Mouse (Mus musculus): ENCODE measurements around the gene Dhx58.

Dhx58 gene

DNA sequence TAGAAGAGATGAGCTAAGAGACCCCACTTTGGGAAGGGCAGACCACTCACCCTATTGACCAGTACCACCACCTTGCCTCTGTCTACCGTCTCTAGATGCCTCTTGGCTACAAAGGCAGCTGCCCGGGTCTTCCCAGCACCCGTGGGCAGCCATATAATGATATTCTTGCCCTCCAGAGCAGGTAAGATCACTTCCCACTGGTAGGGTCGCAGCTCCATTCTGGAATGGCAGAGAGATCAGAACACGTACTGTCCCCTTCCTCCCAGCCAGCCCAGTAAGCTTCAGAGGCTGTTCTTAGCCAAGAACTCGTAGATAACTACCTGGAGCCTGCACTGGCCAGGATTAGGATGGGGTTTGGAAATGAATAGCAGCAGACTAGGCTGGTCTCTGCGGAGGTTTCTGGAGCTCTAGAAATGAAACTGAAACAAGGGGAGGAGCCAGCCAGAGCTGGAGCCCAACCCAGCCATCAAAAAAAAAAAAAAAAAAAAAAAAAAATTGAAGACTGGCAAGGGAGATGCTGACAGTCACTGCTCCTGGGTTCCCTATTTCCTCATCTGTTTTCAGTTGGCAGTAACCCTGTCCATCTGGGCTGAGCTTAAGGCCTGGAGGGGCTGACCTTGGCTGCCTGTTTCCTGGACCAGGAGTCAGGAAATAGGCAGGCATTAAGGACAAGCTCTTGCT, at the start of gene Dhx58:
TSS of gene Dhx58 (minus strand) at position 421 of the 681 bp plus-strand sequence.
- DNase-seq: peak; percentile 40 to 41

DNA sequence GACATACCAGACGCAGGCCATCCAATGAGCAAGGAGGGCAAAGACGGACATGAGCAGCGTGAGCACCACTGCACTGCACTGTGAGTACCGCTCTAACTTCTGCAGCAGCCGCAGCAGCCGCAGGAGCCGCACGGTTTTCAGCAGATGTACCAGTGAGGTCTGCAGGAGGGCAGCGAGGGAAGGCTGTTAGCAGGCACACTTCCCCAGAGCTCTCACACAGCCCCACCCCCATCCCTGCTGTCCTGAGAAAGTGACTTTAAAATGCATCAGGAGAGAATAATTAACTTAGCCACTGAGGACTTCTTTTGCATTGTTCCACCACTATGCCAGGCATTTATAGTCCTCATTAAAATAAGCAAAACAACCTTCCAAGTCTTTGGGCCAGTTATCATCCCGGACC, 48.2 kb upstream of the Dhx58 start:
- no peak for DNase-seq

DNA sequence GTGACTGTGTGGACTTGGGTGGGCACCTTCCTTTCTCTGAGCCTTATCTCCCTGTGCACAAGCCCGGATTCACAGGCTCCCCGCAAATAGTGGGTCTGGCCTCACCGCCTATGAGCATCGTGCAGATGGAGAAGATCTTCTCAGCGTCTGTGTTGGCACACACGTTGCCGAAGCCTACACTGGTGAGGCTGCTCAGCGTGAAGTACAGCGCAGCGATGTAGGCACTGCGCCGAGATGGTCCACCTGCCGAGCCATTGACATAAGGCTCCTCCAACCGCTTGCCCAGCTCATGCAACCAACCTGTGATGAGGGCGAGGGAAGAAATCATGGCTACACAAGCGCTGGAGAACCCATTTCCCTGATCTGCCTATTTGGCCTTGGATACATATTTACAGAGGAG, 46.1 kb upstream of the Dhx58 start:
- DNase-seq: no peak

GRCm38 (mm10) chr11:100749469-100749868, 45.4 kb upstream of the Dhx58 start:
- no peak for DNase-seq

GRCm38 (mm10) chr11:100748620-100749019, 44.5 kb upstream of the Dhx58 start:
- DNase-seq: no peak

GRCm38 (mm10) chr11:100747114-100747513, 43.0 kb upstream of the Dhx58 start:
- DNase-seq: no peak

DNA sequence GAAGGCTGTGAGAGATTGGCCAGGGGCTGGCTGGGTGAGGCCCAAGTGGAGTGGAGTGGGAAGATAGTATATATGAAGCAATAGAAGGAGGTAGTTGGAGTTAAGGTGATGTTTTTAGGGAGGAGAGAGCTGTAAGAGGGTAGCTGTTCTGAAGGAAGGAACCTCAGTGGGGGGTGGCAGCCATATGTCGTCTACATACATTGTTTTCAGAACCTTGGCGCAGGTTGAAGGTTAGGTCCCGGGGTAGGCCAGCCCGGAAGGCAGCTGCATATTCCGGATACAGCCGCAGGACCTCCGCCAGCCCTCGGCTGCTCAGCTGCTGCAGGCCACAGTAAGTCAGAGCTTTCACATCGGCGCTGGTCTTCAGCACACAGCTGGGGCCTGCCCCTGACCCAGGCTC, 42.5 kb upstream of the Dhx58 start:
- DNase-seq: no peak

- DNase-seq: peak; percentile 76 to 78
Measured at GRCm38 (mm10) chr11:100745085-100745484, 41.0 kb upstream of the Dhx58 start.

DNA sequence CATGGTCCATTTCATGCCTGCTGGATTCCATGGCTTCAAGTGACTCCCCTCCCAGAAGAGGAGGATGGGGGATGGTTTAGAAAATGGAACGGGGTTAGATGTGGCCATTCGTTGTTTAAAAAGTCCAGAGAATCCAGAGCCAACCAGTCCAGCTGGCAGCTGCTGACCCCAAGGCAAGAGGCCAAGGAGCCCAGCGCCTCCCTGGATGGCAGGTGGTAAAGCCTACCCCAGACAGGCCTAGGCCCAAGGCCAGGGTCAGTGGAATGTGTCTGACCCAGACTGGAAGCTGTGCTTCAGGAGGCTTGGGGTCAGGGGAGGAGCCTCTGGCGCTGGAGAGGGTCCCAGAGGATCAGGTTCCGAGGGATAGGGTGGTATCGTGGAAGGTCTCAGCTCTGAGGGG, 37.3 kb upstream of the Dhx58 start:
- DNase-seq: no peak

GRCm38 (mm10) chr11:100738749-100739148, 34.7 kb upstream of the Dhx58 start:
- no peak for DNase-seq

DNA sequence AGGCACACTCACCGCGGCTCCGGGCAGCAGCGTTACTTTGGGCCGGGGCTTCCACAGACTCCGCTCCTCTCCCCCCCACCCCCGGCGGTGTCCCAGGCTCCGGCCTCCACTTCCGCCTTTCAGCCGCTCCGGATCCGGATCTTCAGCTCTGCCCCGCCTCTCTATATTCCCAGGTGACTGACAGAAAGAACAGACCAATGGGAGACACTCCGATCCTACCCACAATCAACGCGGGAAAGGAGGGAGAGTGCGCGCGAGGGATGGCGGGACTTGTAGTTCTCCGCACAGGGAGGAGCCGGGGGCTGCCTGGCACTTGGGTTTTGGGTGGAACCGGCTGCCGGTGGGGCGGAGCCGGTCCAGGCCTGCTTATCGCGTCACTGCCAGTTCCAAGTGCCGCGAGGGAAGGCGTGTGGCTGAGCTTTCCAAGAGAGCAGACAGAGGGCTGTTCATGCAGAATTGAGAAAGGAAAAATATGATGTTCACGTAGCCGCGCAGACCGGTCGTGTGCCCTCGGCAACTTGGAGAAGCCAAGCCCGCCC, 34.1 kb upstream of the Dhx58 start, which contains the start of gene Rab5c:
TSS of gene Rab5c (minus strand) at position 150 of the 539 bp plus-strand sequence.
- peak; percentile 96 to 98 for DNase-seq

DNA sequence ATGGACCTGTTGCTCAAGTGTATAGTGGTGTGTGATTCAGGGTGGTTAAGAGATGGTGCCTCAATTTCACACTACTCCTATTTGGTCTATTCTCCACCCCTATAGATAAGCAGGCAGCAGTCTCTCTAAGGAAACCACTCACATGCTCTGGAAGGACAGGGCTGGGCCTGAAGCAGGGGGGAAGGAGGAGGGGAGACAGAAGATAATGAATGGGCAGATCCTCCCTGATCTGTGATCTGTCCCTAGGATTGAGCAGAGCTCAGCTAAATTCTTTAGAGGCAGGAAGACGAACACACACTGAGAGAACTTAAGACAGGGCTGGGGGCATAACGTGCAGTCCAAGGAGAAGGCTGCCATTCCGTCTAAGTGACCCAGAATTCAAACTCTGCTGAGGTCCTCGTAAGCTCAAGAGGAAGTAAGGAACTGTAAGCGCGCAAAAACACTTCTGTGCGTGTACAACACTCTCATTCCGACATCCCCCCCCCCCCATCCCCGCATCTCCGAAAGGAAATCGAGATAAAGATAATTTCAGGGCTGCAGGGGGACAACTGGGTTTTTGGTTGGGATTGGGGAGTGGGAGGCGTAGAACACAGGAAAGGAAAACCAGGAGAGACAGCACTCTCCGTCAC, 33.1 kb upstream of the Dhx58 start:
- DNase-seq: no peak

DNA sequence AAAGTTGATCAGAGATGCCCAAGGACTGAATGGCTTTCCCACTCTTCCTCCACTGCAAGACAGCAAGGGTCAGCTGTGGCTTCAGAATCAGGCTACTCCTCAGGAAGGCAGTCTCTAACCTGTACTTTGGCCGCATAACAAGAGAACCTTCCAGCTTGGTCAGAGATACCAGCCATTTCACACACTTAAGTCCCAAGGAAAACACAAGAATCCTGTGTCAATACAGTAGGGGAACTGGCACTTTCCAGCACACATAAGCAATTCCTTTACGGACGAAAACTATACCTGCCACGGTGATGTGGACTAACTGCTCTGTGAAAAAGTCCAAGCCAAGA, 32.6 kb upstream of the Dhx58 start:
- DNase-seq: no peak

- no peak for DNase-seq
Measured at GRCm38 (mm10) chr11:100735954-100736745, 32.1 kb upstream of the Dhx58 start.

DNA sequence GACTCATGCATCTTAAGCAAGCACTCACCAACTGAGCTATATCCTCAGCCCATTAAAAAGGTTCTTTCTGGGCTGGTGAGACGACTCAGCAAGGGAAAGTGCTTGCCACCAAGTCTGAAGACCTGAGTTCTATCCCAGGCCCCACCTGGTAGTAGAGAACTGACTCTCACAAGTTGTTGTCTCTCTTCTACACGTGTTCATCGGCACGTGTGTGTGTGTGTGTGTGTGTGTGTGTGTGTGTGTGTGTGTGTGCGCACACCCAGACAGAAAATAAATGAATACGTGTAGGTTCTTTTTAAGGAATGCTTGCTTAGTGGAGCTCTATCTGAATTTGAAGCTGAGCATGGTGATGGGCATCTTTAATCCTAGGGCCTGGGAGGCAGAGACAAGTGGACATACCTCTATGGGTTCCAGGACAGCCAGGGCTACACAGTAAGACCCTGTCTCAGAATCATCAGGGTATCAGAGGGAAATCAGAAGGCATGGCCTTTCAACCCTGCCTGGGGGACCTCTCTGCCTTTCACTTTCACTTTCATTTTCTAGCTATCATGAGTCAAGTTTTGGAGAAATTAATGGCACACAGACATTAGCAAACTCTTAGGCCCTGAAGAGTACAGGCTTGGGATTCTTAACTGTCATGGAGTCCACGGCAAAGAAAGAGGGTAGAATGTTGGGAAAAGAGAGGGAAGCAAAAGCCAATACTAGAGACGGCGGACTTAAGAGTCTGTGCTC, 31.2 kb upstream of the Dhx58 start:
- peak; percentile 32 to 38 for DNase-seq

- no peak for DNase-seq
Measured at GRCm38 (mm10) chr11:100730477-100731205, 26.6 kb upstream of the Dhx58 start.

DNA sequence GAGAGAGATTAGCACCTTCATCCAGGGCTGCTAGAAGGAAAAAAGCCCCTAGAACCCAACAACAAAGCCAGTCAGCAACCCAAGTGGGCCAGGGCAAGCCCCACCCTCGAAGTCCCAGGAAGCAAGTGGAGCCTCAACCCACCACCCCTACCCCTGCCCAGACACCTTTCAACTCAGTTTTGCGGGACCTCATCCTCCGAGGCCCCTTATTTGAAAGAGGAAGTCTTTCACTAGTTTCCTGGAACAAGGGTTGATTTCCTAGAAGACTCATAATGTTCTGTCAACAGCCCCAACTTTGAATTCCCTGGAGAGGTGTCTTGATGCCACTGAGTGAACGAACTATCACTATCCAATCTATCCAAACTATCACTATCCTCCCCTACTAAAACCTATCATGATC, 25.9 kb upstream of the Dhx58 start:
- DNase-seq: no peak

DNA sequence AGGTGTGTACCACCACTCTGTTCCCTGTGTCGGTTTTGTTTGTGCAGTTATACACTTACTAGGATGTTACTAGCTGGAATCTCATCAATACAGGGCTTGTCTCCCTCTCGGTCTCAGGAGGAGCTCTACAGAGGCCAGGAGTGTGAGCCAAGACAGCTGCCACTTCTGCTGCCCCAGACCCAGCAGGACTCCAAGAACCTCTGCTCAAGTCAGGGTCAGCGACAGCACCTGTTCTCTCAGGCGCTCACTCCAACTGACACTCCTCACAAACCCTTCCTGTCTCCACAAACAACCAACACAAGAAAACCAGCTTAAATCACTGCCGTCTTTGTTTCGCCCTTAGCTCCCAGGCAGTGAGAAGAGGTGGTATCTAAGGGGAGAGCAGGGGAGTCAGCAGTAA, 24.5 kb upstream of the Dhx58 start:
- DNase-seq: no peak

DNA sequence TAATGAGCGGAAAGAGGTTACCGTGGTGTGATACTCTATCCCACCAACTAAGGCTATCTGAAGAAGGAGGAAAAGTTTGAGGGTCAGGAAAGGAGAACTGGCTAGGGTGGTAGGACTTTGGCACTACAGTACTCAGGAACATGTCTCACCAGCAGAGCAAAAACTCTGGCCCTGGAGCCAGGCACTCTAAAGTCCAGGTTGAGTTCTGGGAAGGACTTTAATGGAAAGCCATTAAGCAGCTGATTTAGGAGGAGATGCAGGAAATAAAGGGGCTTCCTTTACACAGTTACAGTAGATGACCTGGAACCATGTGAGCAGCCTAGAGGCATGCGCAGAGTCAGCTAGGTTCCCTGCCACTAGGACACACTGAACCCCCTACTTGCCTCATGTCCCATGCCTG, 23.1 kb upstream of the Dhx58 start:
- no peak for DNase-seq

DNA sequence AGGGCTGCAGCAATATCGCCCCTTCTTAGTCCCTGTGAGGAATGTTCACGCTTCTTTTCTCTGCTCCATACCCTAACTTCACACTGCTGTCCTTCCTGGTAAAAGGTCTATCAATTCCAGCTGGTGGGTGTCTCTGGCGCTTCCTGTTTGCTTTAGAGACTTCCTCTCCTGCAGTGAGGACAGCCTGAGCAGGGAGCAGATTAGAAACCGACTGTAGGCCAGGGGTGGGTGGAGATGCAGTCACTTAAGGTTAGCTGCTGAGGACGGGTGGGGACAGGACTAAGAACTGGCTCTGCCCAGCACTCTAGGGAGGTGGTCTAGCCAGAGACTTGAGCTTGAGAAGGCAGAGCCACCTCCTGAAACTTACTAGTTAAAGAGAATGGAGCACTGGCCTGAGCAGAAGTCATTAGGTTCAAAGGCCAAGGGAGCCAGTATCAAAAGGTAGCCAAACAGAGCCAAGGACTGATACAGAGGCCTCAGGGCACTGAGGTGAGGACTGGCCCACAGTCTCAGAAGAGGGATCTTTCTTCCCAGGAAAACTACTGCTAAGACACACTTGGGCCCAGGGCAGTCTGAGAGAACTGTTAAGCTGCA, 20.9 kb upstream of the Dhx58 start:
- no peak for DNase-seq

GRCm38 (mm10) chr11:100722493-100723028, 18.5 kb upstream of the Dhx58 start:
- DNase-seq: no peak

Measured in B cell, adult 2 months (primary cell).